Comparison of ENCODE assay signal across 8 mouse cellular contexts in the genomic region with DNA sequence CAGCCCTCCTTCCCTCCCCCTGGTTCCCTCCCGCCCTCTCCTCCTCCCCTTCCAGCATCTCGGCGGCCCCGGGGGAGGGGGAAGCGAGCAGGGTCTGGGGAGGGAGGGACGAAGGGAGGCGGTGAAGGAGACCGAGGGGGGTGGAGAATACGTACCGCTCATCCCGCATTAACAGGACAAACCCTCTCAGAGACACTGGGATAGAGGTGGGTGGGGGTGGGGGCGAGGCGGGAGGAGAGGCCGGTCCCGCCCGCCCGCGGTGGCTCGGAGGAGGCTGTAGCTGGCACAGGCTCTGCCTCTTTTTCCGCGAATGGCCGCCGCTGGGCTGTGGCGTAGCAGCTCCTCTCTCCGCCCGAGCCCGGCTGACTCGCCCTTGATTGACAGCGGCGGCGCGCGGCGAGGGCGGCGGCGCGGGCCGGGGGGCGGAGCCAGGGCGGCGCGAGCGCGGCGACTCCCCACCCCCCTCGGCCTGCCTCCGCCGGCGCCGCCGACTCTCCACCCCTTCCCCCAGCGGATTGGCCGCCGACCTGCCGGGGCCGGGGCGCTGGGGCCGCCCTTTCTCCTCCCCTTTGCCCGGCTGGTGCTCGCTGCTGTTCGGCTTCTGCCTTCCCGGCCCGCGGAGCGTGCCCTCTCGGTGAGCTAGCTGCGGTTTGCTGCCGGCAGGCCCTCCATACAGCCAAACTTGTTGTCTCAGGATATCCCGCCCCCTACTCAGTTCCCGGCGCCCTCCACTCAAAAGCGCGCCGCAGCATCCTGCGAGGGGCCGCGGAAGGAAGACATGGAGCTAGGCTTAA. TPM values are rescaled to one million over a fixed set of nuclear protein-coding genes. Genes with fewer than 3 reads are reported as not detected.
A peak's percentile ranks its signal among the peaks of the same experiment; 100 is the strongest.
DNase-seq lines count a peak whose midpoint lies in the region; ATAC-seq lines count a peak whose summit lies in the region.

A gene (minus strand): TSS at position 369 of the 794 bp plus-strand sequence.

- peak within 1 kb of the TSS; percentile 91 for H3K27ac ChIP-seq in heart, embryonic 10.5 days
- peak within 1 kb of the TSS; percentile 98 for H3K27ac ChIP-seq in kidney, embryonic 15.5 days

- peak within 1 kb of the TSS; percentile 83 for H3K9ac ChIP-seq in kidney, embryonic 15.5 days

- no peaks in the 10 kb centered on the region for H3K27me3 ChIP-seq in heart, embryonic 10.5 days (ENCODE audit: insufficient read depth, poor library complexity, severe bottlenecking)
- H3K27me3 ChIP-seq in kidney, embryonic 15.5 days: no peaks in the 10 kb centered on the region

- WGBS in heart, embryonic 10.5 days: under 1% methylated on average over 74 of the region's 78 CpGs
- 0% methylated on average over 49 of the region's 78 CpGs for WGBS in kidney, embryonic 15.5 days

- peaks cover 8% of the 10 kb centered on the region; the same call in 1 of the 2 replicates for H3K36me3 ChIP-seq in heart, embryonic 10.5 days
- 0 out of 2 replicates have a peak, but pooled peaks cover 2% of the 10 kb centered on the region for H3K36me3 ChIP-seq in kidney, embryonic 15.5 days

- DNase-seq in B cell, adult 2 months: peak; percentile 94
- DNase-seq in brain, adult 2 months (ENCODE audit: low read depth, low spot score): peak; percentile 97
- peak; percentile 98 for DNase-seq in heart, embryonic 10.5 days (ENCODE audit: low spot score)
- peak; percentile 98 for DNase-seq in liver
- DNase-seq in spleen, postnatal 4 days (ENCODE audit: low spot score in 2 of 2): peak; percentile 91 to 96

- peak; percentile 71 for ATAC-seq in erythroblast, adult 5-6 weeks (replicated peaks; ENCODE audit: low FRiP score, poor library complexity, severe bottlenecking)
- ATAC-seq in kidney, embryonic 15.5 days (replicated peaks; ENCODE audit: low FRiP score): peak; percentile 93
- peak; percentile 70 for ATAC-seq in monocyte, adult 5-6 weeks (replicated peaks; ENCODE audit: insufficient number of reproducible peaks, low FRiP score, low TSS enrichment, poor library complexity, severe bottlenecking)

- peak within 1 kb of the TSS; percentile 88 for H3K4me2 ChIP-seq in kidney, embryonic 15.5 days

- peak within 1 kb of the TSS; percentile 70 for H3K4me3 ChIP-seq in heart, embryonic 10.5 days
- peak within 1 kb of the TSS; percentile 93 for H3K4me3 ChIP-seq in kidney, embryonic 15.5 days (replicated peaks)

- H3K4me1 ChIP-seq in heart, embryonic 10.5 days: peaks cover 22% of the 10 kb centered on the region; the same call in 1 of the 2 replicates
- peaks cover 24% of the 10 kb centered on the region for H3K4me1 ChIP-seq in kidney, embryonic 15.5 days

- H3K9me3 ChIP-seq in heart, embryonic 10.5 days: no peaks in the 10 kb centered on the region
- no peaks in the 10 kb centered on the region for H3K9me3 ChIP-seq in kidney, embryonic 15.5 days (replicated peaks)

RNA-seq across cellular contexts. Expression of the gene that starts here (rescaled TPM):
- total RNA-seq in erythroblast, adult 5-6 weeks (2015; ENCODE audit: low replicate concordance): 17.7 and 23.8 TPM in 2 replicates
- total RNA-seq in erythroblast, adult 5-6 weeks (2017; ENCODE audit: low replicate concordance): 22.0 and 23.4 TPM in 2 replicates
- 7.3 and 7.8 TPM in 2 replicates for polyA plus RNA-seq in heart, embryonic 10.5 days (2016; fragmentation: Nextera tagmentation; extraction: Ambion mirVana)
- polyA plus RNA-seq in kidney, embryonic 15.5 days (2015; fragmentation: Nextera tagmentation; extraction: Ambion mirVana): 7.8 and 9.3 TPM in 2 replicates
- 18.1 to 48.4 TPM (median 24.7 TPM) in 3 replicates for total RNA-seq in monocyte, adult 5-6 weeks (2017)

Comparison
In these comparisons a context has a peak if more than half of its experiments do, and no peak if none do; other contexts are left out.
1. Peak in every context shown above with its lines: DNase-seq, ATAC-seq, H3K4me3 ChIP-seq and H3K27ac ChIP-seq.